Mouse (Mus musculus) WW6 (cell line): Measurements from ENCODE around the gene Spindoc.

Source experiments
- DNase-seq: peaks from one replicate; pipeline ENCODE4 v3.0.0-alpha.2; 2013; ENCODE audit warnings: low read depth, low spot score

The Spindoc gene

GRCm38 (mm10) chr19:7337781-7338342 is 44.9 kb downstream of the Spindoc start:
- DNase-seq: no peak

GRCm38 (mm10) chr19:7335656-7336055 is 47.1 kb downstream of the Spindoc start:
- DNase-seq: no peak

- DNase-seq: no peak
These were observed 48.7 kb downstream of the Spindoc start for GRCm38 (mm10) chr19:7334049-7334448.

- no peak for DNase-seq
These were observed 61.4 kb downstream of the Spindoc start for GRCm38 (mm10) chr19:7321391-7321790.

- DNase-seq: no peak
These were observed 62.6 kb downstream of the Spindoc start for GRCm38 (mm10) chr19:7320181-7320580.

- DNase-seq: no peak
These were observed 65.1 kb downstream of the Spindoc start for GRCm38 (mm10) chr19:7317716-7318115.

GRCm38 (mm10) chr19:7316822-7317221 is 66.0 kb downstream of the Spindoc start:
- DNase-seq: no peak

- no peak for DNase-seq
These were observed 67.2 kb downstream of the Spindoc start for GRCm38 (mm10) chr19:7315587-7315984.

GRCm38 (mm10) chr19:7314976-7315586 is 67.7 kb downstream of the Spindoc start:
- no peak for DNase-seq

- no peak for DNase-seq
These were observed 69.1 kb downstream of the Spindoc start for GRCm38 (mm10) chr19:7313660-7314059.

- DNase-seq: no peak
These were observed 71.5 kb downstream of the Spindoc start for GRCm38 (mm10) chr19:7311306-7311705.

- DNase-seq: no peak
These were observed 72.1 kb downstream of the Spindoc start for GRCm38 (mm10) chr19:7310704-7311103.

- no peak for DNase-seq
These were observed 73.0 kb downstream of the Spindoc start for GRCm38 (mm10) chr19:7309738-7310330.

- no peak for DNase-seq
These were observed 74.6 kb downstream of the Spindoc start for GRCm38 (mm10) chr19:7307995-7308770.

- DNase-seq: no peak
These were observed 75.8 kb downstream of the Spindoc start for GRCm38 (mm10) chr19:7306968-7307367.

- DNase-seq: no peak
These were observed 77.1 kb downstream of the Spindoc start for GRCm38 (mm10) chr19:7305380-7306310.

GRCm38 (mm10) chr19:7304801-7305200 is 78.0 kb downstream of the Spindoc start:
- DNase-seq: no peak
